Mouse (Mus musculus): ENCODE data around the gene Gm11555. TPM values are rescaled to one million over a fixed set of nuclear protein-coding genes. Genes with fewer than 3 reads are reported as not detected.

Gene Gm11555
- not detected for total RNA-seq (2023)

GRCm38 (mm10) chr11:99650136-99650535 is at the start of gene Gm11555:
Gene Gm11555 (minus strand): TSS chr11:99650236.

GRCm38 (mm10) chr11:99690463-99690862 is 40.4 kb upstream of the Gm11555 start, which contains the start of gene Gm14190:
Gene Gm14190 (minus strand): TSS chr11:99690740.

DNA sequence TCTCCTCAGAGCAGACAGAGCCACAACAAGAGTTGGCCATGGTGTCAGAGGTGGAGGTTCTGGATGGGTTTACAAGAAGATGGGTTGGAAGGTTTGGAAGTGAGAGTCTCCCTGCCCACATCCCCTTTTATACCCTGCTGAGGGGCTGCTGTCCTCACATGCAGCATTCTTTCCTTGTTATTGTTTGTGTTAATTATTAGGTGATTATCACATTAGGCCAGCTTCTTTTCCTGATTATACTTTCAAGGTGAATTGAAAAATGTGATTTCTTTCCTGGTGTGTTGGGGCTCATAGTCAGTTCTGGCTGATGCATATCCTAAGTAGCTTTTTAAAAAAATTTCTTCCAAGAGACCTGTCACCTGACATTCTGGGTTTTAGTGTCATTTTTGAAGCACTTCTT is 15.8 kb upstream of the Gm11555 start, which contains the start of gene Krtap4-6:
TSS of gene Krtap4-6 (minus strand) at position 101 of the 400 bp plus-strand sequence.

DNA sequence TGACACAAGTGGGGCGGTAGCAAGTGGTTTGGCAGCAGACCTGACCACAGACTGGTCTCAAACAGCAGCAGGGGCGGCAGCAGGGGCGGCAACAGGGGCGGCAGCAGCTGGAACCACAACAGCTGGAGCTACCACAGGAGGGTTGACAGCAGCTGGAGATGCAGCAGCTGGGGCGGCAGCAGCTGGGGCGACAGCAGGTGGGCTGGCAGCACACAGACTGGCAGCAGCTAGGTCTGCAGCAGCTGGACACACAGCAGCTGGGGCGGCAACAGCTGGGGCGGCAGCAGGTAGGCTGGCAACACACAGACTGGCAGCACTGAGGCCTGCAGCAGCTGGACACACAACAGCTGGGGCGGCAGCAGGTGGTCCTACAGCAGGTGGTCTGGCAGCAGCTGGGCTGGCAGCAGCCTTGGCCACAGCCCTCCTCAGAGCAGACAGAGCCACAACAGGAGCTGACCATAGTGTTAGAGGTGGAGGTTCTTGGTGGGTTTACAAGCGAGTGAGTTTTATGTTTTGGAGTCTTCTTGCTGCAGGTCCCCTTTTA is 8.5 kb upstream of the Gm11555 start, which contains the start of gene Gm11563:
TSS of gene Gm11563 (minus strand) at position 494 of the 544 bp plus-strand sequence.

GRCm38 (mm10) chr11:99643635-99644139 is 6.3 kb downstream of the Gm11555 start, which contains the start of gene Krtap4-7:
Gene Krtap4-7 (minus strand): TSS chr11:99644089.

DNA sequence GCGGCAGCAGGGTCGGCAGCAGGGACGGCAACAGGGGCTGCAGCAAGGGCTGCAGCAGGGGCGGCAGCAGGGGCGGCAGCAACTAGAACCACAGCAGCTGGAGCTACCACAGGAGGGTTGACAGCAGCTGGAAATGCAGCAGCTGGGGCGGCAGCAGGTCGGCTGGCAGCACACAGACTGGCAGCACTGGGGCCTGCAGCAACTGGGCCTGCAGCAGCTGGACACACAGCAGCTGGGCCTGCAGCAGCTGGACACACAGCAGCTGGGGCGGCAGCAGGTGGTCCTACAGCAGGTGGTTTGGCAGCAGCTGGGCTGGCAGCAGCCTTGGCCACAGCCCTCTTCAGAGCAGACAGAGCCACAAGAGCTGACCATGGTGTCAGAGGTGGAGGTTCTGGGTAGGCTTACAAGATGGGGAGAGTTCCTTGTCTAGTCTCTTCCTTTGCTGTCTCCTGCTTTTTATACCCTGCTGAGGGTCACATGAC is 15.3 kb downstream of the Gm11555 start, which contains the start of gene Krtap4-2:
TSS of gene Krtap4-2 (minus strand) at position 432 of the 482 bp plus-strand sequence.

GRCm38 (mm10) chr11:99628138-99628537 is 21.9 kb downstream of the Gm11555 start, which contains the start of gene Krtap4-1:
Gene Krtap4-1 (minus strand): TSS chr11:99628238.

GRCm38 (mm10) chr11:99620335-99620734 is 29.7 kb downstream of the Gm11555 start, which contains the start of gene Gm11562:
Gene Gm11562 (minus strand): TSS chr11:99620435.

GRCm38 (mm10) chr11:99614796-99615363 is 35.2 kb downstream of the Gm11555 start, which contains the start of gene Krtap2-4:
Gene Krtap2-4 (minus strand): TSS chr11:99614846.

GRCm38 (mm10) chr11:99610089-99610488 is 39.9 kb downstream of the Gm11555 start, which contains the start of gene Gm11937:
Gene Gm11937 (minus strand): TSS chr11:99610189.

DNA sequence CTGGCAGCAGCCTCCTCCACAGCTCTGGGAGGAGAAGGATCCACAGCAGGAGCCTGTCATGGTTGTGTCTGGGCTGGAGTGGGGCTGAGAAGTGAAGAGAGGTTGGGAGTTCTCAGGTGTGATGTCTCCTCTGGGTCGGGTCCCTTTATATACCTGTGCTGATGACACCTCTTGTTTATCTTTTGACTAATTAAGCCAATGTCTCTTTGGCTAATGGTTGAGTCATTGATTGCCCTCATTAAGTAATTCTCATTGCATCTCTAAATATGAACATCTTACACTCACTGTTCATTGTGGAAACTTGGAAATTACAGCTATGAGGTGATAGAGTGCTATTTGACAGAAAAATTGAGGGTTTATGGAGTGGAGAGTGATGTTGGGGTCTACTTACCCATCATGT is 46.8 kb downstream of the Gm11555 start, which contains the start of gene Gm11938:
TSS of gene Gm11938 (minus strand) at position 101 of the 400 bp plus-strand sequence.

Other genes starting within 250 kb of the Gm11555 start
- gene Krt12, start 228.0 kb downstream of the Gm11555 start, total RNA-seq (2023): not detected
- not detected for gene Krt20, start 212.1 kb downstream of the Gm11555 start, total RNA-seq (2023)
- not detected for gene Krt23, start 157.1 kb downstream of the Gm11555 start, total RNA-seq (2023)
- not detected for gene Krt39, start 128.9 kb downstream of the Gm11555 start, total RNA-seq (2023)
- gene Krt40, start 107.1 kb downstream of the Gm11555 start, total RNA-seq (2023): not detected
- not detected for gene Krtap3-3, start 99.4 kb downstream of the Gm11555 start, total RNA-seq (2023)
- gene Krtap3-2, start 93.4 kb downstream of the Gm11555 start, total RNA-seq (2023): not detected
- not detected for gene Gm11939, start 90.8 kb downstream of the Gm11555 start, total RNA-seq (2023)
- not detected for gene Krtap3-1, start 83.6 kb downstream of the Gm11555 start, total RNA-seq (2023)
- not detected for gene Krtap1-5, start 69.2 kb downstream of the Gm11555 start, total RNA-seq (2023)
- not detected for gene Krtap1-4, start 66.6 kb downstream of the Gm11555 start, total RNA-seq (2023)
- gene Krtap1-3, start 58.9 kb downstream of the Gm11555 start, total RNA-seq (2023): not detected
- gene Krtap9-3, start 52.1 kb downstream of the Gm11555 start, total RNA-seq (2023): not detected
- gene Gm11938, start 46.9 kb downstream of the Gm11555 start, total RNA-seq (2023): not detected
- not detected for gene Gm11937, start 40.0 kb downstream of the Gm11555 start, total RNA-seq (2023)
- gene Krtap2-4, start 35.4 kb downstream of the Gm11555 start, total RNA-seq (2023): not detected
- gene Gm11562, start 29.8 kb downstream of the Gm11555 start, total RNA-seq (2023): not detected
- not detected for gene Krtap4-1, start 22.0 kb downstream of the Gm11555 start, total RNA-seq (2023)
- gene Krtap4-2, start 15.2 kb downstream of the Gm11555 start, total RNA-seq (2023): not detected
- not detected for gene Krtap4-7, start 6.1 kb downstream of the Gm11555 start, total RNA-seq (2023)
- gene Gm11563, start 8.7 kb upstream of the Gm11555 start, total RNA-seq (2023): not detected
- not detected for gene Krtap4-6, start 15.7 kb upstream of the Gm11555 start, total RNA-seq (2023)
- not detected for gene Gm14190, start 40.5 kb upstream of the Gm11555 start, total RNA-seq (2023)
- not detected for gene Gm14180, start 84.1 kb upstream of the Gm11555 start, total RNA-seq (2023)
- gene Gm11595, start 122.7 kb upstream of the Gm11555 start, total RNA-seq (2023): not detected
- gene Krtap4-8, start 130.5 kb upstream of the Gm11555 start, total RNA-seq (2023): not detected
- gene Krtap4-9, start 135.0 kb upstream of the Gm11555 start, total RNA-seq (2023): not detected
- gene Gm11596, start 143.2 kb upstream of the Gm11555 start, total RNA-seq (2023): not detected
- gene Gm11569, start 148.7 kb upstream of the Gm11555 start, total RNA-seq (2023): not detected
- not detected for gene Gm11554, start 154.2 kb upstream of the Gm11555 start, total RNA-seq (2023)
- gene Krtap4-13, start 159.7 kb upstream of the Gm11555 start, total RNA-seq (2023): not detected
- gene Gm11564, start 165.4 kb upstream of the Gm11555 start, total RNA-seq (2023): not detected
- gene 2300003K06Rik, start 187.8 kb upstream of the Gm11555 start, total RNA-seq (2023): not detected
- gene Krtap4-16, start 201.4 kb upstream of the Gm11555 start, total RNA-seq (2023): not detected
- not detected for gene Gm11568, start 207.7 kb upstream of the Gm11555 start, total RNA-seq (2023)
- not detected for gene Gm11559, start 214.2 kb upstream of the Gm11555 start, total RNA-seq (2023)
- gene Krtap9-1, start 223.2 kb upstream of the Gm11555 start, total RNA-seq (2023): not detected
- gene Gm11567, start 229.0 kb upstream of the Gm11555 start, total RNA-seq (2023): not detected

All from B cell, adult 67 days (primary cell).